Mouse (Mus musculus) limb, embryonic 14.5 days (tissue): Measurements from ENCODE around the gene Capn13. TPM values are rescaled to one million over a fixed set of nuclear protein-coding genes. Genes with fewer than 3 reads are reported as not detected.

Source experiments
- ATAC-seq: fragments of 200-750 bp; cut with Nextera tagmentation; 2 replicates; pipeline ENCODE4 v1.8.0; 2017; ENCODE audit warnings: low read depth, moderate number of reproducible peaks, moderate TSS enrichment; ENCODE audit not compliant: low FRiP score
- DNase-seq: peaks from one replicate; pipeline ENCODE4 v3.0.0-alpha.2; 2015; ENCODE audit warnings: low spot score
- H3K27ac ChIP-seq: fragments of 300-500 bp; sonication (generic); replicated peaks from 2 replicates; pipeline ENCODE4 v1.5.1; 2014; ENCODE audit warnings: low read depth, mild to moderate bottlenecking, low read length, moderate library complexity, mixed read lengths
- H3K27me3 ChIP-seq: fragments of 300-500 bp; sonication (generic); 2 replicates; pipeline ENCODE4 v1.6.1; 2014; ENCODE audit warnings: low read length, mixed read lengths; ENCODE audit not compliant: control insufficient read depth, insufficient read depth
- H3K36me3 ChIP-seq: fragments of 300-500 bp; sonication (generic); 2 replicates; pipeline ENCODE4 v1.6.1; 2014; ENCODE audit warnings: mild to moderate bottlenecking, low read length, moderate library complexity, mixed read lengths; ENCODE audit not compliant: control insufficient read depth, insufficient read depth
- H3K4me1 ChIP-seq: fragments of 300-500 bp; sonication (generic); 2 replicates; pipeline ENCODE4 v1.6.1; 2014; ENCODE audit warnings: antibody characterized with exemption, low read length, mixed read lengths; ENCODE audit not compliant: control insufficient read depth, insufficient read depth
- H3K4me2 ChIP-seq: fragments of 300-500 bp; sonication (generic); replicated peaks from 2 replicates; pipeline ENCODE4 v1.6.1; 2014; ENCODE audit warnings: low read depth, mild to moderate bottlenecking, low read length, moderate library complexity; ENCODE audit not compliant: severe bottlenecking
- H3K4me3 ChIP-seq: fragments of 300-500 bp; sonication (generic); replicated peaks from 2 replicates; pipeline ENCODE4 v1.5.1; 2014; ENCODE audit warnings: low read length
- H3K9ac ChIP-seq: fragments of 300-500 bp; sonication (generic); 2 replicates; pipeline ENCODE4 v1.6.1; 2014; ENCODE audit warnings: mild to moderate bottlenecking, low read depth, low read length, moderate library complexity; ENCODE audit not compliant: severe bottlenecking
- H3K9me3 ChIP-seq: fragments of 300-500 bp; sonication (generic); 2 replicates; pipeline ENCODE4 v1.6.1; 2016; ENCODE audit warnings: low read length; ENCODE audit not compliant: control insufficient read depth
- POLR2A ChIP-seq: fragments of 200-500 bp; IDR thresholded peaks from 2 replicates; pipeline ENCODE4 v1.8.0; 2012; ENCODE audit warnings: inconsistent platforms, mild to moderate bottlenecking, moderate library complexity, borderline replicate concordance; ENCODE audit not compliant: insufficient read depth, insufficient read length; ENCODE audit errors: extremely low read depth
- WGBS: fragments of 180-500 bp; shearing (Covaris S2); extraction: QIAGEN DNeasy Blood & Tissue Kit; methylation state at CpG from one replicate; pipeline ENCODE4 v1.1.7; 2014; 5-methylcytosine and 5-hydroxymethylcytosine counted together
- polyA plus RNA-seq, 2 experiments: library from polyadenylated mRNA; depleted of rRNA in 1 of 2; stranded (reverse) in 1 of 2; unstranded in 1 of 2; fragments of >200 nt; fragmentation: Nextera tagmentation in 1 of 2; extraction: Ambion mirVana in 1 of 2; gene quantifications; 2 replicates each; pipeline versions ENCODE4 v1.2.1 to v1.2.3; 2012 to 2014

The Capn13 gene
- polyA plus RNA-seq, 2 experiments, result not detected

- no peaks in the 10 kb centered on the region for H3K4me1 ChIP-seq
- no peak for TF ChIP-seq POLR2A
- H3K9ac ChIP-seq, result no peak overlapping the region
- no peak overlapping the region for H3K4me2 ChIP-seq
- ATAC-seq (no peak), DNase-seq (no peak)
- H3K27me3 ChIP-seq, result peaks cover 11% of the 10 kb centered on the region
- H3K36me3 ChIP-seq, result no peaks in the 10 kb centered on the region
- no peak overlapping the region for H3K27ac ChIP-seq
- WGBS, result 55% methylated on average over 19 of the region's 19 CpGs
- no peaks in the 10 kb centered on the region for H3K9me3 ChIP-seq
- H3K4me3 ChIP-seq, result no peak overlapping the region
Measured at GRCm38 (mm10) chr17:73304086-73304812, 96.4 kb downstream of the Capn13 start.

- H3K4me2 ChIP-seq, result no peak overlapping the region
- H3K9me3 ChIP-seq, result no peaks in the 10 kb centered on the region
- no peak overlapping the region for H3K4me3 ChIP-seq
- peaks cover 11% of the 10 kb centered on the region for H3K27me3 ChIP-seq
- 66% methylated on average over 13 of the region's 13 CpGs for WGBS
- ATAC-seq, result no peak
- TF ChIP-seq POLR2A, result no peak
- H3K4me1 ChIP-seq, result no peaks in the 10 kb centered on the region
- no peak overlapping the region for H3K9ac ChIP-seq
- no peak for DNase-seq
- no peak overlapping the region for H3K27ac ChIP-seq
- H3K36me3 ChIP-seq, result no peaks in the 10 kb centered on the region
Measured at GRCm38 (mm10) chr17:73303676-73304075, 97.0 kb downstream of the Capn13 start.

GRCm38 (mm10) chr17:73303217-73303616 lies 97.4 kb downstream of the Capn13 start:
- H3K27me3 ChIP-seq, result peaks cover 11% of the 10 kb centered on the region
- H3K4me1 ChIP-seq, result no peaks in the 10 kb centered on the region
- no peak overlapping the region for H3K4me3 ChIP-seq
- H3K4me2 ChIP-seq, result no peak overlapping the region
- 29% methylated on average over 5 of the region's 5 CpGs for whole genome bisulfite sequencing
- no peak overlapping the region for H3K9ac ChIP-seq
- TF ChIP-seq POLR2A, result no peak
- no peaks in the 10 kb centered on the region for H3K36me3 ChIP-seq
- peak; percentile 90 for DNase-seq
- 0 out of 2 replicates have a peak, but pooled peaks have one; percentile 27 for ATAC-seq
- no peak overlapping the region for H3K27ac ChIP-seq
- H3K9me3 ChIP-seq, result no peaks in the 10 kb centered on the region

- DNase-seq, result peak; percentile 88
- no peak for TF ChIP-seq POLR2A
- H3K9ac ChIP-seq, result no peak overlapping the region
- ATAC-seq, result peak; percentile 67
- peaks cover 11% of the 10 kb centered on the region for H3K27me3 ChIP-seq
- H3K4me3 ChIP-seq, result no peak overlapping the region
- no peaks in the 10 kb centered on the region for H3K36me3 ChIP-seq
- H3K9me3 ChIP-seq, result no peaks in the 10 kb centered on the region
- 4% methylated on average over 10 of the region's 10 CpGs for WGBS
- no peak overlapping the region for H3K4me2 ChIP-seq
- H3K27ac ChIP-seq, result no peak overlapping the region
- H3K4me1 ChIP-seq, result no peaks in the 10 kb centered on the region
Measured at GRCm38 (mm10) chr17:73302104-73302503, 98.6 kb downstream of the Capn13 start.

- no peaks in the 10 kb centered on the region for H3K4me1 ChIP-seq
- H3K4me3 ChIP-seq, result no peak overlapping the region
- no peak overlapping the region for H3K9ac ChIP-seq
- 42% methylated on average over 15 of the region's 15 CpGs for WGBS
- ATAC-seq (peak; percentile 43; the same call in 1 of the 2 replicates), DNase-seq (peak; percentile 71)
- no peak overlapping the region for H3K27ac ChIP-seq
- no peaks in the 10 kb centered on the region for H3K36me3 ChIP-seq
- H3K4me2 ChIP-seq, result no peak overlapping the region
- no peak for TF ChIP-seq POLR2A
- no peaks in the 10 kb centered on the region for H3K9me3 ChIP-seq
- H3K27me3 ChIP-seq, result peaks cover 11% of the 10 kb centered on the region
Measured at GRCm38 (mm10) chr17:73301258-73302050, 99.2 kb downstream of the Capn13 start.
